Mouse (Mus musculus): ENCODE results near the gene Sbno1. TPM values are rescaled to one million over a fixed set of nuclear protein-coding genes. Genes with fewer than 3 reads are reported as not detected.

Gene Sbno1
- 238 TPM for polyA plus RNA-seq (2014; fragmentation: Illumina TruSeq; extraction: RNeasy Lipid Tissue Mini Kit (QIAGEN cat#74804); ENCODE audit: low read depth, low replicate concordance)

DNA sequence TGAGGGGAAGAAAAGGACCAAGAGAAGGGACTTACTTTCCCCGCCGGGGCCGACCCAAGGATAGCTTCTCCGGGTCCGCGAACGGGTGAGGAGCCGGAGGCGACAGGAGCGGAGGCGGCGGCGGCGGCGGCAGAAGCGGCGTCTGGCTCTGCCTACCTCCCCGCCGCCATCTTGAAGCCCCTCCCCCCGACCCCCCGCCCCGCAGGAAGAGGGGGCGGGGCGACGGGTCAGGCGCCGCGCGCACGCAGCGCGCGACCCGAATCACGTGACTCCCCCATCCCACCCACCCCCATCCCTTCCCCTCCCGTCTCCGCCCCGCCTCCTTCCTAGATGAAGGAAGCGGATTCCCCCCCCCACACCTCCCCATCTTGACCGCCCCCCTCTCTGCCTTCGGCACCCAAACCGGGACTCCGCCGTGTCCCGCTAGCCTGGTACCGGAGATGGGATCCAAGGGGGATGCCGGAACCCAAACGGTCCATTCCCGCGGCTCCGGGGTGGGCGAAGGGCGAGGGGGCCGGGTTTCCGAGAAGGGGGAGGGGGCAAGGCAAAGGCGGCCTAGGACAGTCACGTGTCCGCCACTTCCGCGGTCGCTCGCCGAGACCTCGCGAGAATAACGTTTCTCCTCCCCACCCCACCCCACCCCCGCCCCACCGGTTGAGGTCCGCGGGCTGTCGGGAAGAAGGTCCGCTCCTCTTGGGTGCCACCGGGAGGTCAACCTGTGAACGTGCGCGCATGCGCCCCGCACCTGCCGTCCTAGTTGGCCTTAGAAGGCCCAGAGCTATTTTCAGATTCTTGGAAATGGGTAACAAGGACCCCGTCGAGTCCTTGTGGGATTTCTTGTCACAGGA lies at the start of gene Sbno1:
Gene Sbno1 (minus strand): TSS at position 590 of the 848 bp plus-strand sequence.

GRCm38 (mm10) chr5:124439447-124440093 lies 13.8 kb upstream of the Sbno1 start, which contains the start of gene Kmt5a:
Gene Kmt5a, plus strand, starts transcription at chr5:124439930.

GRCm38 (mm10) chr5:124362982-124363381 lies 62.8 kb downstream of the Sbno1 start, which contains the start of gene Cdk2ap1:
Gene Cdk2ap1, minus strand, starts transcription at chr5:124363082.

GRCm38 (mm10) chr5:124327510-124328364 lies 98.1 kb downstream of the Sbno1 start, which contains the start of the genes Mphosph9 and 2810006K23Rik:
Gene Mphosph9, minus strand, starts transcription at chr5:124327972.
Gene 2810006K23Rik, plus strand, starts transcription at chr5:124328089.

Other genes with a start within 250 kb of the Sbno1 start
- 12.0 TPM for gene Pitpnm2, start 176.2 kb downstream of the Sbno1 start, polyA plus RNA-seq (2014; fragmentation: Illumina TruSeq; extraction: RNeasy Lipid Tissue Mini Kit (QIAGEN cat#74804); ENCODE audit: low read depth, low replicate concordance)
- 51.4 TPM for gene Mphosph9, start 98.0 kb downstream of the Sbno1 start, polyA plus RNA-seq (2014; fragmentation: Illumina TruSeq; extraction: RNeasy Lipid Tissue Mini Kit (QIAGEN cat#74804); ENCODE audit: low read depth, low replicate concordance)
- 7.6 TPM for gene 2810006K23Rik, start 97.9 kb downstream of the Sbno1 start, polyA plus RNA-seq (2014; fragmentation: Illumina TruSeq; extraction: RNeasy Lipid Tissue Mini Kit (QIAGEN cat#74804); ENCODE audit: low read depth, low replicate concordance)
- gene Cdk2ap1, start 62.9 kb downstream of the Sbno1 start, polyA plus RNA-seq (2014; fragmentation: Illumina TruSeq; extraction: RNeasy Lipid Tissue Mini Kit (QIAGEN cat#74804); ENCODE audit: low read depth, low replicate concordance) = 44.7 TPM
- 31.7 TPM for gene Kmt5a, start 13.9 kb upstream of the Sbno1 start, polyA plus RNA-seq (2014; fragmentation: Illumina TruSeq; extraction: RNeasy Lipid Tissue Mini Kit (QIAGEN cat#74804); ENCODE audit: low read depth, low replicate concordance)
- gene Rilpl2, start 52.4 kb upstream of the Sbno1 start, polyA plus RNA-seq (2014; fragmentation: Illumina TruSeq; extraction: RNeasy Lipid Tissue Mini Kit (QIAGEN cat#74804); ENCODE audit: low read depth, low replicate concordance) = 2.6 TPM
- 4.8 TPM for gene Snrnp35, start 57.1 kb upstream of the Sbno1 start, polyA plus RNA-seq (2014; fragmentation: Illumina TruSeq; extraction: RNeasy Lipid Tissue Mini Kit (QIAGEN cat#74804); ENCODE audit: low read depth, low replicate concordance)
- 1.0 TPM for gene Rilpl1, start 105.4 kb upstream of the Sbno1 start, polyA plus RNA-seq (2014; fragmentation: Illumina TruSeq; extraction: RNeasy Lipid Tissue Mini Kit (QIAGEN cat#74804); ENCODE audit: low read depth, low replicate concordance)
- 384 TPM for gene Tmed2, start 114.7 kb upstream of the Sbno1 start, polyA plus RNA-seq (2014; fragmentation: Illumina TruSeq; extraction: RNeasy Lipid Tissue Mini Kit (QIAGEN cat#74804); ENCODE audit: low read depth, low replicate concordance)
- gene Ddx55, start 126.9 kb upstream of the Sbno1 start, polyA plus RNA-seq (2014; fragmentation: Illumina TruSeq; extraction: RNeasy Lipid Tissue Mini Kit (QIAGEN cat#74804); ENCODE audit: low read depth, low replicate concordance) = 4.5 TPM
- 32.2 TPM for gene Eif2b1, start 153.1 kb upstream of the Sbno1 start, polyA plus RNA-seq (2014; fragmentation: Illumina TruSeq; extraction: RNeasy Lipid Tissue Mini Kit (QIAGEN cat#74804); ENCODE audit: low read depth, low replicate concordance)
- gene Gtf2h3, start 153.1 kb upstream of the Sbno1 start, polyA plus RNA-seq (2014; fragmentation: Illumina TruSeq; extraction: RNeasy Lipid Tissue Mini Kit (QIAGEN cat#74804); ENCODE audit: low read depth, low replicate concordance) = 7.7 TPM
- 9.3 TPM for gene Atp6v0a2, start 202.6 kb upstream of the Sbno1 start, polyA plus RNA-seq (2014; fragmentation: Illumina TruSeq; extraction: RNeasy Lipid Tissue Mini Kit (QIAGEN cat#74804); ENCODE audit: low read depth, low replicate concordance)